Mouse (Mus musculus) stomach, embryonic 15.5 days (tissue): Measurements from ENCODE around the gene Dgkh. TPM values are rescaled to one million over a fixed set of nuclear protein-coding genes. Genes with fewer than 3 reads are reported as not detected.

Experiments used
- ATAC-seq: fragments of 200-750 bp; cut with Nextera tagmentation; 2 replicates; pipeline ENCODE4 v1.8.0; 2017; ENCODE audit warnings: low read depth, moderate number of reproducible peaks, moderate TSS enrichment; ENCODE audit not compliant: insufficient read depth, low FRiP score
- H3K27ac ChIP-seq: fragments of 300-500 bp; sonication (generic); 2 replicates; pipeline ENCODE4 v1.5.1; 2015; ENCODE audit warnings: mild to moderate bottlenecking, inconsistent platforms
- H3K27me3 ChIP-seq: fragments of 300-500 bp; sonication (generic); replicated peaks from 2 replicates; pipeline ENCODE4 v1.6.1; 2015; ENCODE audit warnings: inconsistent platforms
- H3K36me3 ChIP-seq: fragments of 300-500 bp; sonication (generic); 2 replicates; pipeline ENCODE4 v1.6.1; 2015; ENCODE audit warnings: inconsistent platforms
- H3K4me1 ChIP-seq: fragments of 300-500 bp; sonication (generic); 2 replicates; pipeline ENCODE4 v1.6.1; 2015; ENCODE audit warnings: inconsistent platforms
- H3K4me2 ChIP-seq: fragments of 300-500 bp; sonication (generic); 2 replicates; pipeline ENCODE4 v1.6.1; 2015; ENCODE audit warnings: mild to moderate bottlenecking, inconsistent platforms
- H3K4me3 ChIP-seq: fragments of 300-500 bp; sonication (generic); replicated peaks from 2 replicates; pipeline ENCODE4 v1.5.1; 2015; ENCODE audit warnings: inconsistent platforms
- H3K9ac ChIP-seq: fragments of 300-500 bp; sonication (generic); 2 replicates; pipeline ENCODE4 v1.6.1; 2015; ENCODE audit warnings: inconsistent platforms
- H3K9me3 ChIP-seq: fragments of 300-500 bp; sonication (generic); 2 replicates; pipeline ENCODE4 v1.6.1; 2016; ENCODE audit warnings: inconsistent platforms
- WGBS: fragments of 180-500 bp; shearing (Covaris S2); methylation state at CpG from one replicate; pipeline ENCODE4 v1.1.7; 2015; 5-methylcytosine and 5-hydroxymethylcytosine counted together
- polyA plus RNA-seq: library from polyadenylated mRNA; unstranded; fragments of >200 nt; fragmentation: Nextera tagmentation; extraction: Ambion mirVana; gene quantifications from 2 replicates; pipeline ENCODE4 v1.2.1, GENCODE M21; 2015

The Dgkh gene
- polyA plus RNA-seq, 1 experiment from 2014 or later: 1.7 TPM

DNA sequence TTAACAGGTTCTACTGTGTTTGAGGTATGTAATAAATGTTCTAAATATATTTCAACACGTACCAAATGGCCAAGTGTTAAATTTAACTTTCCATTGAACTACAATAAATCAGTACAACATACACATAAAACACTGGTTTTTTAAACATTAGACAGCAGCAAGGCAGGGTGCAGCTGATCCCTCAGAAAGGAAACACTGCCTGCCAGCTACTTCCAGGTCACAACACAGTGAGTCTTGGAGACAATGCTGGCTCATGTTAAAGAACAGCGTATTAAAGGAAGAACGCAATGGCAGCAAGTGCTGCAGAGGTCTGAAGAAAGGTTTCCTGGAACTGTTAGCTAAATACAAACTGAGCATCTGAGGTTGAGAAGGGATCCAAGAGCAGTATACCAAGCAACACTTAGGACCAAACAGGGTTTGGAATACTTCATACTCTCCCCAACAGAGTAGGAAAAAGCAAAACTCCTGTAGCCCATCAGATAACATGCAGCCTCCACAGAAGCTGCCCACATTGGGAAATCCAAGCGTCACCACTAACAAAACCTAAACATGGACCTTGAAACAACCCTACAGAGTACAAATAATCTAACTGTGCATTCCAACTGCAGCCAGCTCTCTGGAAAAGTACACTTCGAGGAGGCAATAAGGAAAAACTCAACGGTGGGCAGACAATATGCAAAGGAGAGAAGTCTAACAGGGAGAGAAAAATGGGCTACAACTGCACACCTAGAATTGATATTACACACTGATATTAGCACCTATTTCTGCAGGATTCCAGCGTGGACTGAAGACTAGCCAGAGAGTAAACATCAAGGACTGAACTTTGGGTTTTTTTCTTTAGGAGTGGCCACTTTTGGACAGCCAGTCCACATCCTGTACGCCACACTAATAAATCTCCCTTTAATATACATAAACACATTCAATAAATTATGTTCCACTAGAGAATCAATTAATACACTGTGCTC, 203.8 kb downstream of the Dgkh start:
- ATAC-seq: no peak
- H3K4me3 ChIP-seq: no peak overlapping the region
- H3K9me3 ChIP-seq: no peaks in the 10 kb centered on the region
- H3K4me2 ChIP-seq: no peak overlapping the region
- peak overlapping the region; percentile 7; the same call in 1 of the 2 replicates for H3K27ac ChIP-seq
- no peaks in the 10 kb centered on the region for H3K27me3 ChIP-seq
- WGBS: 48% methylated on average over 8 of the region's 8 CpGs
- H3K9ac ChIP-seq: no peak overlapping the region
- H3K4me1 ChIP-seq: peaks cover 17% of the 10 kb centered on the region; the same call in 1 of the 2 replicates
- H3K36me3 ChIP-seq: no peaks in the 10 kb centered on the region

DNA sequence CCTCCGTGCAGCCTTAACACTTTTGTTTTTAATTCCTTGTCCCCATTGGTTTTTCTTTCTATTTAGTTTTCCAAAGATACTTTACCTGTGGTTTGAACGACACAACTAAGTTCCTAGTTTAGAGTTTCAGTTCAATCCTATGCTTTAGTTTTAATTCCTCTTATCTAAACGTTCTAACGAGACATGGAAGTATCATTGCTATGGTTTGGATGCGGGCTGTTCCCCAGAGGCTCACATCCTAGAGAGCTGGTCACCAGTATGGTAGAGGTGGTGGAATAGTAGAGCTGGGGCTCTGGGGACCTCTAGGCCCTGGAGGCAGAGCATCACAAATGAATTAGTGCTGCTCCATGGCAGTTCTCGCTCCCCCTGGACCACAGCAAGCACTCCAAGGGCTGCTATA, 205.7 kb downstream of the Dgkh start:
- no peaks in the 10 kb centered on the region for H3K36me3 ChIP-seq
- no peaks in the 10 kb centered on the region for H3K9me3 ChIP-seq
- WGBS: 77% methylated on average over 6 of the region's 6 CpGs
- H3K4me3 ChIP-seq: no peak overlapping the region
- no peak for ATAC-seq
- H3K27me3 ChIP-seq: no peaks in the 10 kb centered on the region
- H3K4me2 ChIP-seq: no peak overlapping the region
- H3K9ac ChIP-seq: no peak overlapping the region
- no peak overlapping the region for H3K27ac ChIP-seq
- H3K4me1 ChIP-seq: peaks cover 15% of the 10 kb centered on the region; the same call in 1 of the 2 replicates

DNA sequence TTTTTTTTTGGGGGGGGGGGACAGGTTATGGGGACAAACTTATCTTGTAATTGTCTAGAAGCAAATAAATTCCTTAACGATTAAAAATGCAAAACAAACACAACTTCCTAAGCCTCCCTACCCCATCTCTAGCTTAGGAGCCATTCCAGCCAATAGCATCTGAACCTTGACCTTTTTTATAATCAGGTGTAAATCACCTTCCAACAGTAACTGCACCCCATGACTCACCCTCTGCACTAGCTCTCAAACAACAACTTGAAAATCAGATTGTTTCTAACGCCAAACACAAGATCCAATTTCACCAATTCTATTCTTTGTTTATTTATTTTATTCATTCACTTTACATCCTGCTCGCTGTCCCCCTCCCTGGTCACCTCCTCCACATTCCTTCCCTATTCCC, 206.1 kb downstream of the Dgkh start:
- ATAC-seq: no peak; the same call in 1 of the 2 replicates
- 36% methylated on average over 3 of the region's 3 CpGs for WGBS

DNA sequence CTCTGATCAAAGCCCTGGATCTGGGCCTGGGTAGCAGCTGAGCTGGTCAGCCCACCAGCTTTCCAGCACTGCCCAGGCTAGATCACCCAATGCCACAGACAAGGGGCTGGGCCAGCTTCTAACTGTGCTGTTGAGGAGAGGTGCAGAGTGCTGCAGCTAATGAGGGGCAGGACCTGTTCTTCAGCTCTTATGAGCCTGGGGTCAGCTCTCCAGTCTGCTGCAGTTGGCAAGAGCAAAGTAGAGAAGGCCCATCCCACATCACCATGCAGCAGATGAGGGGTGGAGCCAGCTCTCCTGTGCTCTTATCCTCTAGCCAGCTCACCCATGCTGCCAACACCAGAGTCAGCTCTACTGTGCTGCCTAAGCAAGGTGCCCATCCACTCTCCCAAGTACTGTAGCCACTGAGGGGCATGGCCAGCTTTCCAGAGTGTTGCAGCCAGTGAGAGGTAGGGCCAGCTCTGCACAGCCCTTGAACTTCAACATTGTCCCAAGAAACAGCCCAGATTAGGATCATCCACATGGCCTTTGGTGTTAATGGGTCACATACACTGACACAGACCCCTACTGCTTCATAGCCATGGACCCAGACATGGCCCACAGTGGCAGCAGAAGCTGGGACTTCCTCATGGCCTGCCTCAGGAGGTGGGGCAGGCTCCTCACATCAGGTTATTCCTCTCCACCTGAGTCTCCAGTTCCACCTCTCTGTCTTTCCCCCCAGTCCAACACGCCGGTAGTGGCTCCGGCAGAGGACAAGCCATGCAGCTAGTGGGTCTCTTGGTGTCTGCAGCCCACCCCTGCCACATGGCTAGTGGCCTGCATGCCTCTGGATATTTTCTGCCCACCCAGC, 206.7 kb downstream of the Dgkh start:
- Histone ChIP-seq H3K9ac (no peak overlapping the region), H3K27ac (0 out of 2 replicates have a peak overlapping the region, but pooled peaks have one; percentile 7), H3K4me3 (no peak overlapping the region), H3K4me2 (no peak overlapping the region), H3K4me1 (peaks cover 15% of the 10 kb centered on the region; the same call in 1 of the 2 replicates), H3K27me3 (no peaks in the 10 kb centered on the region), H3K9me3 (no peaks in the 10 kb centered on the region), H3K36me3 (no peaks in the 10 kb centered on the region; the same call in 1 of the 2 replicates)
- ATAC-seq: peak; percentile 54; the same call in 1 of the 2 replicates
- 91% methylated on average over 3 of the region's 3 CpGs for WGBS

More for the DNA sequence above, 206.1 kb downstream of the Dgkh start:
- H3K9me3 ChIP-seq: no peaks in the 10 kb centered on the region
- H3K4me2 ChIP-seq: no peak overlapping the region
- H3K27me3 ChIP-seq: no peaks in the 10 kb centered on the region
- H3K9ac ChIP-seq: no peak overlapping the region
- H3K4me3 ChIP-seq: no peak overlapping the region
- H3K4me1 ChIP-seq: peaks cover 15% of the 10 kb centered on the region; the same call in 1 of the 2 replicates
- no peaks in the 10 kb centered on the region; the same call in 1 of the 2 replicates for H3K36me3 ChIP-seq
- no peak overlapping the region for H3K27ac ChIP-seq

DNA sequence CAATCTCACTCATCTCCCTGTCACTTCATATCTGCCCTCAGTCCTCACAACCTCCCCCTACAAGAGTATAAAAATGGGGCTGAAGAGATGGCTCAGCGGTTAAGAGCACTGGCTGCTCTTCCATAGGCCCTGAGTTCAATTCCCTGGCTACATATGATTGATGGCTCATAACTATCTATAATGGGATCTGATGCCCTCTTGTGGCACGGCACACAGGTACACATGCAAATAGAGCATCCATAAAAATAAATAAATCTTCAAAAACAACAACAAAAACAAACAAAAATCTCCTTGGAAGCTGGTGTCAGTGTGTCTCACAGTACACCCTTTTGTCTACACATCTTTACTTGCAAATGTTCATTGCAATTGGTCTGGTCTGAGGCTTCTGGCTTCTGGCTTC, 207.5 kb downstream of the Dgkh start:
- H3K4me1 ChIP-seq: peaks cover 15% of the 10 kb centered on the region; the same call in 1 of the 2 replicates
- H3K27me3 ChIP-seq: no peaks in the 10 kb centered on the region
- H3K4me2 ChIP-seq: no peak overlapping the region
- no peak overlapping the region for H3K4me3 ChIP-seq
- 90% methylated on average over 2 of the region's 2 CpGs for WGBS
- no peak overlapping the region for H3K9ac ChIP-seq
- H3K36me3 ChIP-seq: no peaks in the 10 kb centered on the region; the same call in 1 of the 2 replicates
- H3K27ac ChIP-seq: no peak overlapping the region
- no peaks in the 10 kb centered on the region for H3K9me3 ChIP-seq
- no peak for ATAC-seq

DNA sequence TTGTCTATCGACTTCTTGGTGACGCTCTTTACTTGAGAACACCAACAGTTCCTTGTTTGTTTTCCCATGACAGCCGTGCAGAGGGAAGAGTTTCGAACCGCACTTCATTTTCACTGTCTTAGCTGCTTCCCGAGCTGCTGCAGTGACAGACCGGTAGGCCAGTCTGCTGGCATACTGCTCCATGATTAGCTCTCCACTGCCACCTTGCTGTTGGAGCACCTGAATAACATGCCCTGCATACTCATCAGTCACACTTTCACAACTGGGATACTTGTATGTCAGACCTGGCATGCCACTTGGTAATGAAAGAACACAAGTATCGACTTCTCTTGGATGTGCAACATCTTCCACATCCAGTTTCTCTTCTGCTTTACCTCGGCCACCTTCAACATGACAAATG, 221.9 kb downstream of the Dgkh start:
- Histone ChIP-seq H3K9me3 (no peaks in the 10 kb centered on the region), H3K27ac (no peak overlapping the region), H3K4me1 (no peaks in the 10 kb centered on the region), H3K36me3 (peaks cover 29% of the 10 kb centered on the region; the same call in 1 of the 2 replicates), H3K4me2 (no peak overlapping the region), H3K9ac (no peak overlapping the region), H3K4me3 (no peak overlapping the region), H3K27me3 (no peaks in the 10 kb centered on the region)
- no peak for ATAC-seq
- WGBS: 83% methylated on average over 9 of the region's 9 CpGs

DNA sequence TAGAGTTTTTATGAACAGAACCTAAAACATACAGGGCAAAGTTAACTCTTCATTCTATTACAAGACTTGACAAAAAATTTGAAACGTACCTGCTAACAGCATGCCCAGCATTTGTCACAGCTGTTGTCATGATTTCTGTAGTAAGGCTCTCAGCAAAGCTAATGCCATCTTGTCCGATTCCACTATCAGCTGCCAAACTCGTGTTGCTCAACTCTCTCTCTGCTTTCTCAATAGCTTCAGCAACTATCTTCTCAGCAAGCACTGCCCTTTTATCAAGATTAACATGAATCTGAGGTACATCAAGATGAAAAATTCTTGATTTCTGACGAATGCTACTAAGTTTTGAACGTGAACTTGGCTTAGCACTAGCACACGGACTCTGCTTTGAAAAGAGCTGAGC, 222.8 kb downstream of the Dgkh start:
- no peak overlapping the region for H3K27ac ChIP-seq
- no peak overlapping the region for H3K4me2 ChIP-seq
- ATAC-seq: no peak
- H3K4me3 ChIP-seq: no peak overlapping the region
- H3K27me3 ChIP-seq: no peaks in the 10 kb centered on the region
- no peaks in the 10 kb centered on the region for H3K4me1 ChIP-seq
- no peak overlapping the region for H3K9ac ChIP-seq
- 90% methylated on average over 6 of the region's 6 CpGs for WGBS
- no peaks in the 10 kb centered on the region for H3K9me3 ChIP-seq
- H3K36me3 ChIP-seq: peaks cover 29% of the 10 kb centered on the region; the same call in 1 of the 2 replicates

Other genes starting within 250 kb of the Dgkh start
- 16.2 and 17.8 TPM in 2 replicates for gene Akap11, start 196.0 kb downstream of the Dgkh start, polyA plus RNA-seq
- gene Vwa8, start 116.3 kb upstream of the Dgkh start, polyA plus RNA-seq: 11.0 and 13.1 TPM in 2 replicates